Mouse (Mus musculus) heart, postnatal 10 days (tissue): Measurements from ENCODE around the gene Rhox12. TPM values are rescaled to one million over a fixed set of nuclear protein-coding genes. Genes with fewer than 3 reads are reported as not detected.

Experiments
- DNase-seq, 2 experiments: peaks; one replicate each; pipeline ENCODE4 v3.0.0; 2021
- intact Hi-C: fragments of 180-260 bp; cut with DNase I; formaldehyde crosslinking; loops from one replicate; pipeline ENCODE4 v1.15.1; 2025
- total RNA-seq, 2 experiments: library from RNA; stranded (reverse); gene quantifications; 2 replicates each; pipeline ENCODE4 v1.2.3; 2021

The Rhox12 gene
- total RNA-seq: not detected

DNA sequence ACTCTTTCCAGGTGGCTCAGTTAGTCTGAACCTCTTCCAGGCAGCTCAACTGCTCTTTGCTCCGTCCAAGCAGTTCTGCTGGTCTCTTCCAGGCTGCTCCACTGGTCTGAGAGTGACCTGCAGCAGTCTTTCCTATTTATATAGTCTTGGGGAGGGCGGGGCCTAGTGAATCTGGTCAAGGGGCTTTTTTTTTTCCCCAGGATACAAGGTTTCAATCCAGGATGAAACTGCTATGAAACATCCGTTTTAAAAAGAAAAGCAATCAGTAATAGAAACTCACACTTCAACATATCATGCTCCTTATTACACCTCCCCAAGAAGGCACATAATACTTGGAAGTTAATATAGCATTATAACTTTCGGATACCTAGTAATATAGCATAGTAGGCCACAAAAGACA is at the start of gene Rhox12:
TSS of gene Rhox12 (minus strand) at position 101 of the 400 bp plus-strand sequence.
- DNase-seq: no peak
- intact Hi-C loops: no loop called here

DNA sequence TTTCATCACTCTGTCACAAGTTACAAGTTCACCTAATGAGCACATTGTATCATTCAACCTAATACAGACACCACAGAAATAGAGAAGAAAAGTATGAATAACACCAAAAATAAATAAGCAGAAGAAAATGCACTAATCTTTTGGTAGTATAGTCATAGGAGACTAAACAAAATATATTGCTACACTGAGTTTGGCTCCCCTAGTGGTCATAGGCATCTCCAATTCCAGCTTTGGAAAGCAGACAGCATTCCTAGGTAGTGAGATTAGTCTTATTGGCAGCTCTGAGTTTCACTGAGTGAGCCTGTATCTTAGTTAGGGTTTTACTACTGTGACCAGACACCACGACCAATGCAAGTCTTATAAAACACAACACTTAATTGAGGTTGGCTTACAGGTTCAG is 48.4 kb upstream of the Rhox12 start:
- no peak for DNase-seq
- intact Hi-C loops: no loop called here

DNA sequence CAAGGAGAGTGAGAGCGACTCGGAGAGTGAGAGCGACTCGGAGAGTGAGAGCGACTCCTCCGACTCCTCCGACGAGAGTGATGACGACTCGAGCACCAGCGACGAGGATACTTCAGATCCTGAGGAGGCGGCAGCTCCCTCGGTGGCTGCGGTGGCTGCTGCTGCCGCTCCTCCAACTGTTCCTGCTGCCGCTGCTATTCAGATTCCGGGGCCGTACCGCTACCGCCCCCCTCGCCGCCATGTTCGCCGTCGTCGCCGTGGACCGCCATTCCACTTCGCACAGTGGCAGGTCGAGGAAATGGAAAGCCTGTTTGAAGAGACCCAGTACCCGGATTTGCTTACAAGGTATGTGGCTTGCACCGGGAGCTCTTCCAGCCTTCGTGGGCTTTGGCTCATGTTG is 10.8 kb upstream of the Rhox12 start:
- DNase-seq: no peak
- intact Hi-C loops: no loop called here

DNA sequence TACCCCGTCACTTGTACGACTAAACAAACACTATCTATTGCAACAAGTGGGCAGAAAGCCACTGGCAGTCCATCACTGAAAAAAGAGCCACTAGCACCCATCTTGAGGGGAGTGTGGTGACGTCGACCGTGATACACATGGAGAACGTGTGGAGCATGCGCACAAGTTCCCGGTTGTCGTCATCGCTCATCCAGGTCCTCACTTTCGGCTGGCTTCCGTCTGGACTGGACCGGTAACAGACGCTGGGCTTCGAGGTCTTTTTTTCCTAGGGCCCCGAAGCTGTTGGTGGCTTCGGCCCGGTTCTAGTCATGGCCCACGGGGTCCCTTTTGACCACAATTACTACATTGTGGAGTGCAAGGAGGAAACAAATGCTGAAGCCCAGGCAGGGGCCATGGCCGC is 10.3 kb upstream of the Rhox12 start, which contains the start of gene Rhox13:
TSS of gene Rhox13 (plus strand) at position 238 of the 400 bp plus-strand sequence.
- no peak for DNase-seq
- intact Hi-C loops: no loop called here

DNA sequence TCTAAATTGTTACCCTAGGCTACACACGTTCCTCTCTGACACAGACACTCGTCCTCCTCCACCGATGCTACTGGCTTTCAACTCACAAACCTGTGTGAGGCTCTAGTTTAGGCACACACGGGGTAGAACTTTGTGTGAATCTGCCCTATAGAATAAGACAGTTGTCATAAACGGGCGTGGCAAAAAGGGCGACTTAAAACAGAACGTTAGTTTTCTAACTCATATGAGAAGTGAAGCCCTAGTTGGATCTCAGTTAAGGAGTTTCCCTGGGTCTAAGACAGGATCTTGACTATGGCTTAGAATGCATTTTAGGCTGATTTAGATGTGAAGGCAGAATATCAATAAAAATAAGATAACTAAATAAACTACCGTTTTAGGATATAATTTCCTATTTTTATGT is 25.7 kb downstream of the Rhox12 start, which contains the start of gene Rhox11:
TSS of gene Rhox11 (minus strand) at position 101 of the 400 bp plus-strand sequence.
- intact Hi-C loops: loop anchor here (10.0 kb wide), 1 partner anchor 350 kb away; no protein-coding TSS in a partner anchor

DNA sequence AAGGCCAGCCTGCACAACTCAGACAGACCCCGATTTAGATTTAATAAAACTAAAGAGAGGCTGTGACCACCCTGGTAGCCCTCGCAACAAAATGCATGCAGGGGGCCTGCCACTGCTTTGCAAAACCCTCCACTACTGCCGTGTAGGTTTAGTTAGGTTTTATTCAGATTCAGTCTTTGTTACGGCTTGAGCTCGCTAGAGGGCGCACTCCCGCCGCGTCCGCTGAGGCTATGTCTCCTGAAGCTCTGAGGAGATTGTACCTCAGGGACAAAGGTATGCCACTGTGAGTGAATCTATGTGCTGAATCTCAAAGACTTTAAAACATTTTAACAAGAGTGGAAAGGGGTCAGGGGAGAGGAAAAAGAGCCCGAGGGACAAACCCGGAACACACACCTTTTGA is 26.5 kb downstream of the Rhox12 start:
- peak; percentile 25 to 50 for DNase-seq
- intact Hi-C loops: loop anchor here (5.0 to 10.0 kb wide), 2 partner anchors 93 to 351 kb away; no protein-coding TSS in a partner anchor

More for the DNA sequence above, 25.7 kb downstream of the Rhox12 start, which contains the start of gene Rhox11:
- DNase-seq: no peak

DNA sequence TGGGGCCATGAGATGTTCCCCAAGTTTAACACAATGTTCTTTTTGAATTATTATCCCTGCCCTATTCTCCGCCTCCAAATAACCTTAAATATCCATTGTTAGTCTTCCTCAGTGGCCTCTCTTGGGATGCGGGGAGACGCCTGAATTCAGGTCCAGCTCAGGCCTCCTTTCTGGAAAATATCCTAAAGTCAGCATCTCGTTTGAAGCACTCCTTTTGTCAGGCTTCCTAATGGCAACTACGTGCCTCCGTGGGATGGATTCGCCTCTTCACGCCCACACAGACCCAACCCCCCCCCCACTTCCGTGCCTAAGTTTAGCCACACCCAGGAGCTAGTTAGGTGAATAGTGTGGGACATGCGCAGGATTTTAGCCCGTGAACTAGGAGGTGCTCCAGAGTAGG is 44.5 kb downstream of the Rhox12 start, which contains the start of gene Rhox10:
TSS of gene Rhox10 (plus strand) at position 301 of the 400 bp plus-strand sequence.
- no peak for DNase-seq
- intact Hi-C loops: no loop called here

DNA sequence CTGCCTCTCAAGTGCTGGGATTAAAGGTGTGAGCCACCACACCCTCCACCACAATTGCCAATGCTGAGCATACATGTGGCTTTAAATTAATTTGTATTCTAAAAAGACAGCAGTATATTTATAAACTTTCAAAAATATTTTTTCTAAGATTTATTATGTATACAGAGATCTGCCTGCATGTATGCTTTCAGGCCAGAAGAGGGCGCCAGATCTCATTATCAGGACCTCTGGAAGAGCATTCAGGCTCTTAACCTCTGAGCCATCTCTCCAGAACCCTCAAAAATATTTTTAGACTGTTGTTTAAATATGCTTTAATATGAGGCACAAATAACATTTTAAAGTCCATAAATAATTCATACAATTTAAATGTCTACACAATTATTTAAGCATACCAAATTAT is 49.2 kb downstream of the Rhox12 start:
- DNase-seq: peak in 1 of 2 experiments; percentile 15
- intact Hi-C loops: no loop called here

Other genes with a start within 250 kb of the Rhox12 start
- gene Rhox8, start 232.0 kb downstream of the Rhox12 start, total RNA-seq: not detected
- gene Rhox7b, start 213.7 kb downstream of the Rhox12 start, total RNA-seq: not detected
- not detected for gene Rhox9, start 209.1 kb downstream of the Rhox12 start, total RNA-seq
- not detected for gene Btg1-ps1, start 92.1 kb downstream of the Rhox12 start, total RNA-seq
- not detected for gene Btg1-ps2, start 67.8 kb downstream of the Rhox12 start, total RNA-seq
- gene Rhox10, start 44.4 kb downstream of the Rhox12 start, total RNA-seq: not detected
- not detected for gene Rhox11, start 25.8 kb downstream of the Rhox12 start, total RNA-seq
- gene Rhox13, start 10.3 kb upstream of the Rhox12 start, total RNA-seq: not detected
- 10 to 100 TPM; 13.7 to 14.8 TPM for gene Zbtb33, start 78.9 kb upstream of the Rhox12 start, total RNA-seq
- 10 to 100 TPM; 19.7 to 30.7 TPM for gene Tmem255a, start 141.5 kb upstream of the Rhox12 start, total RNA-seq
- gene Atp1b4, start 205.3 kb upstream of the Rhox12 start, total RNA-seq: under 1 TPM in 1 of 2 experiments, not detected in 1; 0.07 TPM